ENCODE assay signal across 13 mouse cellular contexts in genomic region chr8:120339743-120340142, GRCm38 (mm10).
A peak's percentile ranks its signal among the peaks of the same experiment; 100 is the strongest.
DNase-seq lines count a peak whose midpoint lies in the region; ATAC-seq lines count a peak whose summit lies in the region.
"Had no signal": no experiment of that assay in that cellular context is flagged by ENCODE, and none has a peak within 500 bp of the region (broad histone marks: within the 10 kb centered on the region; RNA-seq: fewer than 3 reads in every experiment).

No protein-coding gene starts in this region.

- no peak overlapping the region for H3K9ac ChIP-seq in heart, embryonic 16.5 days (ENCODE audit: low read length)

- no peaks in the 10 kb centered on the region for H3K9me3 ChIP-seq in heart, embryonic 16.5 days (replicated peaks; ENCODE audit: control insufficient read depth, low read length)

- H3K4me3 ChIP-seq in heart, embryonic 16.5 days (ENCODE audit: low read length), result no peak overlapping the region
- H3K4me3 ChIP-seq: heart, adult 2 months; megakaryocyte, embryonic 14.5 days had no signal

- 47% methylated on average over 7 of the region's 8 CpGs for WGBS in heart, embryonic 16.5 days

- no peaks in the 10 kb centered on the region for H3K36me3 ChIP-seq in heart, embryonic 16.5 days (ENCODE audit: control insufficient read depth, insufficient read depth)
- H3K36me3 ChIP-seq: G1E had no signal

- H3K4me1 ChIP-seq in heart, embryonic 16.5 days (ENCODE audit: control insufficient read depth, insufficient read depth, low read length), result peaks cover 47% of the 10 kb centered on the region

- intact Hi-C loops in left cerebral cortex, postnatal 4 days (cut with DNase I), result no loop called here

- ATAC-seq in heart, embryonic 16.5 days (replicated peaks; ENCODE audit: extremely low read depth, insufficient read depth, low FRiP score), result 0 out of 2 replicates have a peak, but pooled peaks have one; percentile 34

- peak; percentile 82 for DNase-seq in left cerebral cortex, postnatal 4 days
- no peak for DNase-seq in left cerebral cortex, adult 9 months (ENCODE audit: low spot score in 2 of 2)
- peak; percentile 85 for DNase-seq in adrenal gland, adult 8-10 months
- DNase-seq in kidney, postnatal 36 days, result peak; percentile 88
- no peak for DNase-seq in gastrocnemius, postnatal 25 days
- DNase-seq in yolk sac, embryonic 10.5 days (ENCODE audit: low spot score), result no peak
- no peak for DNase-seq in urinary bladder, postnatal 4 days (ENCODE audit: low spot score in 2 of 2)
- DNase-seq: right cerebral cortex, postnatal 4 days; thymus, postnatal 4 days had no signal

- H3K4me2 ChIP-seq in heart, embryonic 16.5 days (ENCODE audit: low read depth, low read length), result no peak overlapping the region

- H3K27me3 ChIP-seq in heart, embryonic 16.5 days (ENCODE audit: control insufficient read depth, insufficient read depth, low read length), result no peaks in the 10 kb centered on the region
- H3K27me3 ChIP-seq: megakaryocyte, embryonic 14.5 days had no signal

- peak overlapping the region; percentile 24 for H3K27ac ChIP-seq in heart, embryonic 16.5 days (ENCODE audit: low read length)
- H3K27ac ChIP-seq: heart, adult 2 months had no signal

Comparison
In these comparisons a context has a peak if more than half of its experiments do, and no peak if none do; other contexts are left out.
1. DNase-seq: peak in left cerebral cortex, postnatal 4 days (single experiment), adrenal gland, adult 8-10 months (single experiment) and kidney, postnatal 36 days (2 of 2); none in left cerebral cortex, adult 9 months (0 of 2), gastrocnemius, postnatal 25 days (single experiment), yolk sac, embryonic 10.5 days (single experiment) and urinary bladder, postnatal 4 days (0 of 2).